Mouse (Mus musculus) adrenal gland, postnatal 0 days (tissue): ENCODE results near the gene Psg28. TPM values are rescaled to one million over a fixed set of nuclear protein-coding genes. Genes with fewer than 3 reads are reported as not detected.

ENCODE experiments used
- microRNA-seq: library from miRNA; unstranded; fragments of <30 nt; microRNA quantifications from one replicate; pipeline ENCODE4, GENCODE M21; 2016; ENCODE audit warnings: borderline replicate concordance; ENCODE audit not compliant: insufficient number of aligned reads
- polyA plus RNA-seq: library from polyadenylated mRNA; unstranded; fragments of >200 nt; fragmentation: Nextera tagmentation; extraction: Ambion mirVana; gene quantifications from 2 replicates; pipeline ENCODE4 v1.2.1, GENCODE M21; 2015

Psg28 gene
- not detected in 2 replicates for polyA plus RNA-seq

GRCm38 (mm10) chr7:18431941-18432340 is at the start of gene Psg28:
Gene Psg28 (minus strand): TSS chr7:18432041.

Small RNA genes within 50 kb of the gene (microRNA-seq; reads per million reads assigned to microRNA genes)
- not detected for gene Gm24715

Other genes with a start within 250 kb of the Psg28 start
- not detected in 2 replicates for gene Mill1, start 186.7 kb downstream of the Psg28 start, polyA plus RNA-seq
- not detected in 2 replicates for gene Psg18, start 77.0 kb downstream of the Psg28 start, polyA plus RNA-seq
- gene Psg26, start 52.1 kb upstream of the Psg28 start, polyA plus RNA-seq = not detected in 2 replicates
- gene Psg25, start 100.2 kb upstream of the Psg28 start, polyA plus RNA-seq = not detected in 2 replicates
- gene Psg27, start 135.3 kb upstream of the Psg28 start, polyA plus RNA-seq = not detected in 2 replicates
- not detected in 2 replicates for gene Psg23, start 184.5 kb upstream of the Psg28 start, polyA plus RNA-seq
- gene Psg21, start 224.7 kb upstream of the Psg28 start, polyA plus RNA-seq = not detected in 2 replicates